Comparison of ENCODE assay signal across 8 mouse cellular contexts in the genomic region with DNA sequence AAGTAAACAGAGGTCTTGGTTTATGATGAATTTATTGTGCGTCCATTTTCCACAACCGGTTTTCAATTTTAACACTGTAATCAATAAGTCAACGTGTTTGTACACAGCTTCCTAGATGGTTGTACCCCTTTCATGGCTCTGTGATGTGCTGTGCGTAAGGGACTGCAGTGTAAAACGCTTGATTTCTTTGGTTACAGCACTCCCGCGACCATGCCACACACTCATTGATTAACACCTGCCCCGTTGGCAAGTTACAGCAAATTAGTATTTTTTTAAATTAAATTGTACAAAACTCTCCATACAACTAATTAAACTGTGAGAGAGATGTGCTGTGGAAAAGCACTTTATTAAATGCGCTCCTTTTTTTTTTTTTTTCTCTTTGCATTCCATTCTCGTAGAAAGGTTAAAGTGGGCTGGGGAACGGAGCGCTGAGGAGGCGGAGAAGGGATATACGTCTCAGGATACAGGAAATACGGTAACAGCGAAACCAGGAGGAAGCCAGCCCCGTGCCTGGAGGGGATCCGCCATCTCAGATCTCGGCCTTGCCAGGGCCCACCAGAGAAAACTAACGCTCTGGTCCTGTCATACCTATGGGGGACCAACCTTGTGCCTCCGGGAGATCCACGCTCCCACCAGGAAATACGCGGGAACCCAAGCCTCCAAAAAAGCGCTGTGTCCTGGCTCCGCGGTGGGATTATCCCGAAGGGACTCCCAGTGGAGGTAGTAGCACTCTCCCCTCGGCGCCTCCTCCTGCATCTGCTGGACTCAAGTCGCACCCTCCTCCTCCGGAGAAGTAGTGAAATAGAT. TPM values are rescaled to one million over a fixed set of nuclear protein-coding genes. Genes with fewer than 3 reads are reported as not detected.
DNase-seq lines count a peak whose midpoint lies in the region; ATAC-seq and TF ChIP-seq lines count a peak whose summit lies in the region.

A gene (plus strand): TSS at position 481 of the 807 bp plus-strand sequence.

- peak within 1 kb of the TSS; percentile 84 for H3K27ac ChIP-seq in gastrocnemius, adult 2 months
- H3K27ac ChIP-seq in hindbrain, embryonic 15.5 days (replicated peaks): peak within 1 kb of the TSS; percentile 87

- no peaks in the 10 kb centered on the region for H3K36me3 ChIP-seq in hindbrain, embryonic 15.5 days

- H3K4me1 ChIP-seq in hindbrain, embryonic 15.5 days (replicated peaks): 0 out of 2 replicates have a peak, but pooled peaks cover 2% of the 10 kb centered on the region

- H3K4me3 ChIP-seq in gastrocnemius, adult 2 months: peak within 1 kb of the TSS; percentile 82
- H3K4me3 ChIP-seq in hindbrain, embryonic 15.5 days: peak within 1 kb of the TSS; percentile 56

- H3K27me3 ChIP-seq in hindbrain, embryonic 15.5 days: no peaks in the 10 kb centered on the region

- H3K9ac ChIP-seq in hindbrain, embryonic 15.5 days: peak within 1 kb of the TSS; percentile 53

- peak; percentile 74 for ATAC-seq in activated CD4-positive, CD25-positive, alpha-beta regulatory T cell, adult 4 months
- ATAC-seq in common myeloid progenitor, adult 5-6 weeks (replicated peaks; ENCODE audit: low read depth, poor library complexity, severe bottlenecking): peak; percentile 98
- peak; percentile 94 for ATAC-seq in hindbrain, embryonic 15.5 days (ENCODE audit: low FRiP score, low read depth)

- H3K9me3 ChIP-seq in hindbrain, embryonic 15.5 days: no peaks in the 10 kb centered on the region

- peak; percentile 53 for DNase-seq in gastrocnemius, adult 2 months
- peak; percentile 39 to 60 for DNase-seq in layer of hippocampus, postnatal 36 days
- peak; percentile 51 for DNase-seq in lung, postnatal 14 days
- DNase-seq in ovary, postnatal 36 days (ENCODE audit: low spot score): peak; percentile 47
- DNase-seq in thymus, postnatal 25 days: peak; percentile 48

- 19% methylated on average over 32 of the region's 32 CpGs for WGBS in hindbrain, embryonic 15.5 days

- intact Hi-C loops in gastrocnemius, adult 2 months (cut with DNase I): no loop called here

- TF ChIP-seq CTCF in gastrocnemius, adult 2 months (IDR thresholded peaks at IDR 0.05): no peak

- H3K4me2 ChIP-seq in hindbrain, embryonic 15.5 days: peak within 1 kb of the TSS; percentile 58

RNA-seq across cellular contexts. Expression of the gene that starts here (rescaled TPM):
- 10 to 100 TPM; 46.3 to 48.4 TPM for polyA plus RNA-seq in activated CD4-positive, CD25-positive, alpha-beta regulatory T cell, adult 4 months (2017; shearing (Covaris generic))
- total RNA-seq in common myeloid progenitor, adult 5-6 weeks (2017): 37.0 and 81.3 TPM in 2 replicates
- 10 to 100 TPM; 20.4 to 24.4 TPM for total RNA-seq in gastrocnemius, adult 2 months (2021)
- polyA plus RNA-seq in hindbrain, embryonic 15.5 days (2015; fragmentation: Nextera tagmentation; extraction: Ambion mirVana): 142 and 147 TPM in 2 replicates
- 10 to 100 TPM; 42.9 to 54.5 TPM for total RNA-seq in layer of hippocampus, postnatal 36 days (2021)

Comparison
In these comparisons a context has a peak if more than half of its experiments do, and no peak if none do; other contexts are left out.
1. Peak in every context shown above with its lines: DNase-seq, ATAC-seq, H3K4me3 ChIP-seq and H3K27ac ChIP-seq.